Mouse (Mus musculus) forebrain, embryonic 12.5 days (tissue): ENCODE measurements around the gene Oxsr1. TPM values are rescaled to one million over a fixed set of nuclear protein-coding genes. Genes with fewer than 3 reads are reported as not detected.

Source experiments
- ATAC-seq: fragments of 200-750 bp; cut with Nextera tagmentation; 2 replicates; pipeline ENCODE4 v1.8.0; 2017; ENCODE audit warnings: moderate TSS enrichment; ENCODE audit not compliant: low FRiP score
- H3K27ac ChIP-seq: fragments of 300-500 bp; sonication (generic); 2 replicates; pipeline ENCODE4 v1.5.1; 2016; ENCODE audit warnings: mild to moderate bottlenecking
- H3K27me3 ChIP-seq: fragments of 300-500 bp; sonication (generic); 2 replicates; pipeline ENCODE4 v1.6.1; 2016; ENCODE audit warnings: mild to moderate bottlenecking
- H3K36me3 ChIP-seq: fragments of 300-500 bp; sonication (generic); replicated peaks from 2 replicates; pipeline ENCODE4 v1.6.1; 2016; ENCODE audit warnings: mild to moderate bottlenecking
- H3K4me1 ChIP-seq: fragments of 300-500 bp; sonication (generic); 2 replicates; pipeline ENCODE4 v1.6.1; 2016
- H3K4me2 ChIP-seq: fragments of 300-500 bp; sonication (generic); 2 replicates; pipeline ENCODE4 v1.6.1; 2016; ENCODE audit warnings: mild to moderate bottlenecking, moderate library complexity
- H3K4me3 ChIP-seq: fragments of 300-500 bp; sonication (generic); replicated peaks from 2 replicates; pipeline ENCODE4 v1.5.1; 2016; ENCODE audit warnings: mild to moderate bottlenecking
- H3K9ac ChIP-seq: fragments of 300-500 bp; sonication (generic); 2 replicates; pipeline ENCODE4 v1.6.1; 2016; ENCODE audit warnings: mild to moderate bottlenecking
- H3K9me3 ChIP-seq: fragments of 300-500 bp; sonication (generic); 2 replicates; pipeline ENCODE4 v1.6.1; 2016
- WGBS: fragments of 180-500 bp; shearing (Covaris S2); methylation state at CpG from one replicate; pipeline ENCODE4 v1.1.7; 2016; 5-methylcytosine and 5-hydroxymethylcytosine counted together
- polyA plus RNA-seq: library from polyadenylated mRNA; unstranded; fragments of >200 nt; fragmentation: Nextera tagmentation; extraction: Ambion mirVana; gene quantifications from 2 replicates; pipeline ENCODE4 v1.2.1, GENCODE M21; 2016

Oxsr1 gene
- polyA plus RNA-seq, 1 experiment from 2014 or later = 21.6 TPM

DNA sequence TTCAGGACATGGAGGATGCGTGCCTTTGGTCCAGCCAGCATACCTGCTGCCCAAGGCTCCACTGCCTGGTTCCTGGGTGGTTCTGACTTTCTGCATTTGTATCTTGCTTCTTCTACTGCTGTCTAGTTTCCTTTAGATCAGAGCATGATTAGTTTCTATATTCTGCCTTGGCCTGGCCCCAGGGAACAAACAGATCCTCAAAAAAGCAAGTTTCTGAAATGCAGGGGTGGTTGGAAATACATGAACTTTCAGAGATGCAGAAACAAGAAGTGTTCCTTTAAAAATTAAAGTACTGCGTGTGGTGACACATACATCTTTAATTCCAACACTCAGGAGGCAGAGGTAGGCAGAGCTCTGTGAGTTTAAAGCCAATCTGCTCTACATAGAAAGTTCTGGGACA, 12.6 kb upstream of the Oxsr1 start:
- no peak overlapping the region for H3K4me2 ChIP-seq
- no peaks in the 10 kb centered on the region for H3K36me3 ChIP-seq
- H3K27ac ChIP-seq = no peak overlapping the region
- H3K4me3 ChIP-seq = no peak overlapping the region
- peaks cover 18% of the 10 kb centered on the region; the same call in 1 of the 2 replicates for H3K27me3 ChIP-seq
- peaks cover 4% of the 10 kb centered on the region for H3K4me1 ChIP-seq
- ATAC-seq = no peak
- no peaks in the 10 kb centered on the region for H3K9me3 ChIP-seq
- 87% methylated on average over 2 of the region's 2 CpGs for WGBS
- H3K9ac ChIP-seq = no peak overlapping the region

DNA sequence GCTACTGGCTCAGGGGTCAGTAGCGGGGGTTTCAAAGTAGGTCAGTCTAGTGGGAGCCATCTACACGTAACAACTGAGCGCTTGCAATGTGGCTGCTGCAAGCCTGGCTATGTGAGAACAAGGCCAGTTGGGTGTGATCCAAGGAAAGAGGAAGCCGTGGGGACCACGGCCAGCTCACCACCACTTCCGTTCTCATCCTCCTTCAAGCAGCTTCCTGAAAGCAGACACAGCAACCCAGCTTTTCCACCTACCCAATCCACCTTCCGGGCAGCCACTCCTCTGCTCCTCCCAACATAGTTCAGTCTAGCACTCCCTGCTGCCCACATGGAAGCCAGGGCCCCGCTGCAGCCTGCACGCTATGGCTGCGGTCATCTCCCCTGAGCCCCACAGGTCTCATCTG, 12.1 kb upstream of the Oxsr1 start:
- H3K9me3 ChIP-seq = no peaks in the 10 kb centered on the region
- WGBS = 82% methylated on average over 10 of the region's 10 CpGs
- H3K36me3 ChIP-seq = no peaks in the 10 kb centered on the region
- H3K9ac ChIP-seq = no peak overlapping the region
- peaks cover 14% of the 10 kb centered on the region; the same call in 1 of the 2 replicates for H3K27me3 ChIP-seq
- no peaks in the 10 kb centered on the region for H3K4me1 ChIP-seq
- no peak for ATAC-seq
- H3K27ac ChIP-seq = no peak overlapping the region
- no peak overlapping the region for H3K4me2 ChIP-seq
- no peak overlapping the region for H3K4me3 ChIP-seq

DNA sequence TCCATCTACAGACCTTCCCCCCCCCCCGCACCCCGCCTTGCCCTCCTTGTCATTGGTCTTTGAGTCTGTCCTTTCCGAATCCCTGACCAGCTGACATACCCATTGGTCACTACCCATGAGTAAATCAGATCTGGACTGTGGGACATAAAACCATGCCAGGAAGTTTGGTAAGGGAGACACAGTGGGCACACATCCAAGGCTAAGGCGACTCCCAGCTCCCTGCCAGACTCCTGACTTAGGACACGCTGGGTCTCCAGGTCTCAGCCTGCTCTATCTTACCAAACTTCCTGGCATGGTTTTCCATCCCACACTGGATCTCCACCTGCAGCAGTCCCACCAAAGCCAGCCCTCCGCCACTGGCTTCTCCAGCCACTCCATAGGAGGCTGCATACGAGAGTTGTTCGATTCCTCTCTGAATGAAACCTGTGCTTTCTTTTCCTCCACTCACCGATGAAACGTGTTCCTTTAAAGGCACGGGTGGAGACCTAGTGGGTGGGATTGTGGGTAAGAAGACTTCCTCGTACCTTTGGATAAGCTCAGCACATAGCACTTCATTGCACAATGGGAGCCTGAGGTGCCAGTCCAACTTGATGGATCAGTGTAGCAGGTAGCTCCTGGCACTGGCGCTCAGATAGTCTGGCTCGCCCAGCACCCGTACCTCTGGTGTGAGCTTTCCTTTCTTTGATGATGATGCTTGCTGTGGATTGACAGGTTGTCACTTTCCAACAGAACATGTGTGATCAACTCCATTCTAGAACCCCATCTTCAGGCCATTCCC, 8.1 kb upstream of the Oxsr1 start:
- Histone ChIP-seq H3K9me3 (no peaks in the 10 kb centered on the region), H3K9ac (no peak overlapping the region), H3K27me3 (no peaks in the 10 kb centered on the region), H3K4me3 (no peak overlapping the region), H3K36me3 (no peaks in the 10 kb centered on the region), H3K27ac (no peak overlapping the region), H3K4me2 (no peak overlapping the region), H3K4me1 (no peaks in the 10 kb centered on the region)
- ATAC-seq = no peak
- 92% methylated on average over 15 of the region's 15 CpGs for WGBS

DNA sequence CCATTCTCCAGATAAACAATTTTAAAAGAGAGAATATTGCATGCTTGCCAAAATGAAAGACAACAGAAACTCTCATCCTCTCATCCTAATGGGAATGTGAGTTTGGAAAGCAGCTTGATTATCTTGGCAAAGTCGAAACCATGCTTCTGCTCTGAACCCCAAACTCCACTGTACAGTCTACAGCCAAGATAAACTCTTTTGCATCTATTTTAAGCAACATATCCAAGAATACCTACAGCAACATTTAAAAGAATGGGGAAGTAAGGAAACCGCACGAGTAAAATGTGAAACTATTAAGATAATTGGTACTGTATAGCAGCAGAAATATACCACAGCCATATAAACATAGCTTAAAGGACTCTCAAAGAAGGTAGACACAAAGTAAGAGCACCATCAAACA, 6.3 kb upstream of the Oxsr1 start:
- Histone ChIP-seq H3K27ac (no peak overlapping the region), H3K27me3 (no peaks in the 10 kb centered on the region), H3K9me3 (no peaks in the 10 kb centered on the region), H3K4me3 (no peak overlapping the region), H3K4me1 (no peaks in the 10 kb centered on the region), H3K4me2 (no peak overlapping the region), H3K9ac (no peak overlapping the region), H3K36me3 (no peaks in the 10 kb centered on the region)
- no peak for ATAC-seq
- WGBS = 94% methylated on average over 3 of the region's 3 CpGs

DNA sequence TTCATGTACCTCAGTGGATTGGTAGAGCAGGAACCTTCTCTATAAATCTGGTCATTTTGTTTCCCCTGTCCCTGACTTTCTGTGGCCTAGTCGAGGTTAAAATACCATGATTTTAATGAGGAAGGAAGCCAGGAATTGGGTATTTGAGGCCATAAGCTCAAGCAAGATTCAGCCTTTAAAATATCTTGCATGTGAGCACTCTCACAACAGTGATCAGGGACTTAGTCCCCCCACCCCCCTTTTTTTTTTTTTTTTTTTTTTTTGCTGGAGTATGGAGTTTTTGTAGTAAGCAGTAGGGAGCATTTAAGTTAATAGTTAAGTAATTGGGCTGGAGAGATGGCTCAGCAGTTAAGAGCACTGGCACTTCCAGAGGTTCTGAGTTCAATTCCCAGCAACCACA, 1.9 kb upstream of the Oxsr1 start:
- Histone ChIP-seq H3K27ac (no peak overlapping the region), H3K27me3 (no peaks in the 10 kb centered on the region), H3K4me1 (peaks cover 20% of the 10 kb centered on the region), H3K9ac (no peak overlapping the region), H3K9me3 (no peaks in the 10 kb centered on the region), H3K4me2 (no peak overlapping the region), H3K4me3 (no peak overlapping the region), H3K36me3 (no peaks in the 10 kb centered on the region)
- ATAC-seq = no peak
- 75% methylated on average over 1 of the region's 1 CpGs for WGBS

DNA sequence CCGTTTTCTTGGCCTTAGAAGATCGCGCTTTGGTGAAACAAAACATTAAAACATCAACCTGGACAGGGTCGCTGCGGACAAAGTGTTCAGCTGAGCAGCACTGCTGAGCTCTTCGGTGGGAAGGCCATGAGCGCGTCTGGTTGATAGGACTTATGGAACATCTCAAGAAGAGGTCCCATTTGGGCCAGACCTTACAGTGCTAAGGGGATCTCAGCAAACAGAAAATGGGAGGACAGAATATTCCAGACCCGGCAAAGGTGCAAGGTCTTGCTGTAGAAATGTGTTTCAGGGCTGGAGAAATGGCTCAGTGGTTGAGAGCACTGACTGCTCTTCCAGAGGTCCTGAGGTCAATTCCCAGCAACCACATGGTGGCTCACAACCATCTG, 1.0 kb upstream of the Oxsr1 start:
- Histone ChIP-seq H3K27ac (peak overlapping the region; percentile 93), H3K9me3 (no peaks in the 10 kb centered on the region), H3K4me1 (peaks cover 20% of the 10 kb centered on the region), H3K36me3 (0 out of 2 replicates have a peak, but pooled peaks cover 2% of the 10 kb centered on the region), H3K4me2 (peak overlapping the region; percentile 92), H3K9ac (peak overlapping the region; percentile 85), H3K4me3 (peak overlapping the region; percentile 95), H3K27me3 (no peaks in the 10 kb centered on the region)
- WGBS = 4% methylated on average over 9 of the region's 9 CpGs
- ATAC-seq = no peak

DNA sequence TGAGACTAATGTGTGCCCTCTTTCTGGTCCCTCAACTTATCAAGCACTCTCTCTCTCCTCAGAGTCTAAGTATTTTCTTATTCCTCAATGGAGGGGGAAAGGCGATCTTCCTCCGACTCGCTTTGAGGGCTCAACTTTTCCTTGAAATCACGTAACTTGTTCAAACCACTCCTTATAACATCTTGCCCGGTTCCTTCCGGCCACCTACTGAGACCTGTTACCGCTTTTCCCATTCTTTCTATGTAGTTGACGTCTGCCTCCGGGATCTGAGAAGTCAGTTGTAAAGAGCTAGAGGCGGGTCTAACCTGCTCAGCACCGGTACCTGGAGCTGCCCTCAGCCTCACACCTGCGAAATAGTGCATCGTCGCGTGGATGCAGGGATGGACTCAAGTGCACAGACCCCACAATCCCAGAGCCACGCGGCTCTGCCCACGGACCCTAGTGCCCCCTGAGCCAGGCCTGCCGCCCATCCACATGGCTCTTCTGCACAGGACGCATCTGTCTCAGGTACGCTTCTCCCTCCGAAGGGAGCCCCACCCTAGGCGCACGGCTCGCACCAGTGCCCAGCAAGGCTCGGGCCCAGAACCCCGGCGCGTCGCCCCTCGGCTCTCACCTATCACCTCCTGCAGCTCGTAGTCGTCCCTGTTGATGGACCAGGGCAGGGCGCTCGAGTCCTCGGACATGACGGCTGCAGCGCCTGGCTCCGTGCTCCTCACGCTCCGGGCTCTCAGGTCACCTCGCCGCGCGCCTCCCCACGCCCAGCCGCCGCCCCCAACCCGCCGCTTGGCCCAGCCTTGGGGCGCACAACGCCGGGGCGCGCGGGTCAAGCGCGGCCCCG, 616 bp downstream of the Oxsr1 start:
- H3K36me3 ChIP-seq = 0 out of 2 replicates have a peak, but pooled peaks cover 3% of the 10 kb centered on the region

DNA sequence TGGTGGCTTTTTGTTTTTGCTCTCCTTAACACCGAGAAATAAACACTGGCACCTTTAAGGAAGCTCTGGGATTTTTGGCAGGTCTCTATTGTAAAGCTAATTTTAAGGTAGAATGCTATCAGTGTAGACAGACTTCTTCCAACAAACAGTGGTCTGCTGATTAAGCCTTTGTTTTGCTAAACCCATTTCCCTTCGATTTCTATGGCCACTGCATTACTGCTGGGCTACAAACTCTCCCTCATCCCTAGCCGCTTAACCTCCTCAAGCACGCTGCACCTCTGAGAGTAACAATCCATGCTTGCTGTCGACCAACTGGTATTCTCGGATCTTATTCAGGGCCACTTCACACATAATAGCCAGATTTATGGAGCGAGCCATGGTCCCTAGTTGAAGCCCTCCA, 1.3 kb downstream of the Oxsr1 start:
- WGBS = 9% methylated on average over 7 of the region's 7 CpGs
- Histone ChIP-seq H3K27me3 (no peaks in the 10 kb centered on the region), H3K4me3 (peak overlapping the region; percentile 95), H3K36me3 (0 out of 2 replicates have a peak, but pooled peaks cover 3% of the 10 kb centered on the region), H3K4me1 (peaks cover 20% of the 10 kb centered on the region), H3K4me2 (peak overlapping the region; percentile 92), H3K9ac (peak overlapping the region; percentile 85), H3K9me3 (no peaks in the 10 kb centered on the region), H3K27ac (no peak overlapping the region)
- ATAC-seq = no peak

More for the DNA sequence above, 616 bp downstream of the Oxsr1 start:
- ATAC-seq = peak; percentile 45
- Histone ChIP-seq H3K9ac (peak overlapping the region; percentile 85), H3K9me3 (no peaks in the 10 kb centered on the region), H3K4me3 (peak overlapping the region; percentile 95), H3K27ac (peak overlapping the region; percentile 93), H3K27me3 (no peaks in the 10 kb centered on the region), H3K4me2 (peak overlapping the region; percentile 92), H3K4me1 (peaks cover 20% of the 10 kb centered on the region)
- under 1% methylated on average over 59 of the region's 59 CpGs for WGBS

DNA sequence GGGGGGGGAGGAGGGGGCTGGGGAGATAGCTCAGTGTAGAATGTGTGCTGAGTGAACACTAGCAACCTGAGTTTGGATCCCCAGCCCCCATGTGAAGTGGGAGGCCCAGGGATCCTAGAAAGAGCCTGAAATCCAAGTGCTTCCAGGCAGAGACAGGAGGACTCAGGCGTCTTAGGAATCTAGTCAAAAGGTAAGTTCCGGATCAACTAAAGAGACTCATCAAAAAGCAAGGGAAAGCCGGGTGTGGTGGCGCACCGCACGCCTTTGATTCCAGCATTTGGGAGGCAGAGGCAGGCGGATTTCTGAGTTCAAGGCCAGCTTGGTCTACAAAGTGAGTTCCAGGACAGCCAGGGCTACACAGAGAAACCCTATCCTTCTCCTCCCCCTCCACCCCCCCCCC, 1.8 kb downstream of the Oxsr1 start:
- 72% methylated on average over 7 of the region's 7 CpGs for WGBS
- peak overlapping the region; percentile 95 for H3K4me3 ChIP-seq

DNA sequence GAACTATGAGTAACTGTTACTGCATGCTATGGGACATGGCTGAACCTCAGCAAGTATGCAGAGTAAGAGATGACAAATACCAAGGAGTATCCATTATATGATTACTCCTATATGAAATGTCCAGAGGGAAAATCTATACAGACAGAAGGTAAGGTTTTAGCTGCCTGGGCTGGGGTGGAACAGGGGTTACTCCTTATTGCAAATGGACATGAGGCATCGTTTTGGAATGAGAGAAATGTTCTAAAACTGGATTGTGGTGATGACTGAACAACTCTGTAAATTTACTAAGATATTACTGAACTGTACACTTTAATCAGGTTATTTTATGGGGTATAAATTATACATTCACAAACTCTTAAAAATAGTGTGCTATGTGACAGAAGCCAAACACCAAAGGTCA, 3.3 kb downstream of the Oxsr1 start:
- no peak for ATAC-seq
- Histone ChIP-seq H3K27me3 (no peaks in the 10 kb centered on the region), H3K9ac (no peak overlapping the region), H3K27ac (no peak overlapping the region), H3K36me3 (0 out of 2 replicates have a peak, but pooled peaks cover 3% of the 10 kb centered on the region), H3K9me3 (no peaks in the 10 kb centered on the region), H3K4me2 (no peak overlapping the region), H3K4me3 (no peak overlapping the region), H3K4me1 (peaks cover 20% of the 10 kb centered on the region)
- WGBS = 100% methylated on average over 1 of the region's 1 CpGs

More for the DNA sequence above, 1.8 kb downstream of the Oxsr1 start:
- Histone ChIP-seq H3K36me3 (0 out of 2 replicates have a peak, but pooled peaks cover 3% of the 10 kb centered on the region), H3K27me3 (no peaks in the 10 kb centered on the region), H3K4me2 (peak overlapping the region; percentile 92), H3K4me1 (peaks cover 20% of the 10 kb centered on the region), H3K9ac (no peak overlapping the region; the same call in 1 of the 2 replicates), H3K27ac (no peak overlapping the region), H3K9me3 (no peaks in the 10 kb centered on the region)
- no peak for ATAC-seq

DNA sequence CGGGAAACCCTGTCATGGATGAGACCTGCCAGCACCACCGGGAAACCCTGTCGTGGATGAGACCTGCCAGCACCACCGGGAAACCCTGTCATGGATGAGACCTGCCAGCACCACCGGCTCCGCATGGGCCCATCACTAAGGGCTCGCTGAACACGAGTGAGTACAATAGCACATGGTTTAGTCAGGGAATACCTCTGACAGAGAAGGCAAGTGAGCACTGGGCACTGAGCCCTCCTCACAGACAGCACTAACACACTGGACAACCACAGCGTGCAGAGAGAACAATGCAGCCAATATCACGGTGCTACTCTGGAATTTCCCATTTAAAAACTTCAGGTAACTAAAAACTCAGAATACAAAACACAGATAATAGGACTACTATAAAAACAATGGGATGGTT, 9.1 kb downstream of the Oxsr1 start:
- Histone ChIP-seq H3K27me3 (no peaks in the 10 kb centered on the region), H3K4me3 (no peak overlapping the region), H3K9ac (no peak overlapping the region), H3K27ac (no peak overlapping the region), H3K9me3 (no peaks in the 10 kb centered on the region), H3K4me2 (no peak overlapping the region), H3K4me1 (no peaks in the 10 kb centered on the region), H3K36me3 (no peaks in the 10 kb centered on the region)
- WGBS = 92% methylated on average over 10 of the region's 10 CpGs
- ATAC-seq = no peak

DNA sequence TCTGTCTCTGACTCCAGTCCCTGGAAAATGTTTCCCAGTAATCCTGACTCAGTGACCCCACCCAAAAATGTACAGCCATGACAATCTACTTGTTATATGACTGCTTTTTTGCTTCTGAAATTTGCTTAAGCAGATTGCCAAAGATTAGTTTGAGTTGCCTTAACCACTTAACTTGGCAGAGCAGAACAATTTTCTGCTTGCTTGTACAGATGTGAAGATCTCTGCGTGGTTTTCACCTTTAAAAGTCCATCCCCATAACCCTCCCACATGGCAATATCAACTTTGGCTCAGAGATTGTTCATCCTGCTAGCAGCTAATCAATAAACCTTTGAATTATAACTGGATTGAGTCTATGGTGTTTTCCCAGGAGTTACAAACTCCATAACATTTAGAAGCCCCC, 13.2 kb downstream of the Oxsr1 start:
- no peaks in the 10 kb centered on the region for H3K27me3 ChIP-seq
- no peak overlapping the region for H3K4me3 ChIP-seq
- no peak overlapping the region for H3K27ac ChIP-seq
- H3K4me1 ChIP-seq = no peaks in the 10 kb centered on the region; the same call in 1 of the 2 replicates
- 92% methylated on average over 1 of the region's 1 CpGs for WGBS
- H3K4me2 ChIP-seq = no peak overlapping the region
- no peak overlapping the region for H3K9ac ChIP-seq
- ATAC-seq = no peak
- no peaks in the 10 kb centered on the region for H3K9me3 ChIP-seq
- no peaks in the 10 kb centered on the region for H3K36me3 ChIP-seq
